Mouse (Mus musculus) embryonic stem cell, embryonic (primary cell): Measurements from ENCODE around the gene Glis3.

Source experiments
- CTCF ChIA-PET, 4 experiments: fragments of 300-600 bp in 2 of 4; fragments of 350-600 bp in 2 of 4; sonication (Branson Sonifier 250); formaldehyde crosslinking; loops; one replicate each; lab custom pipeline; 2022; ENCODE audit warnings: inconsistent platforms in 2 of 4; lab: Charles Lee
- POLR2A ChIA-PET, 4 experiments: fragments of 300-600 bp in 2 of 4; fragments of 350-600 bp in 2 of 4; sonication (Branson Sonifier 250); formaldehyde crosslinking; loops; one replicate each; lab custom pipeline; 2022; ENCODE audit warnings: antibody characterized with exemption in 4 of 4, inconsistent platforms in 1 of 4; lab: Charles Lee

Gene Glis3

DNA sequence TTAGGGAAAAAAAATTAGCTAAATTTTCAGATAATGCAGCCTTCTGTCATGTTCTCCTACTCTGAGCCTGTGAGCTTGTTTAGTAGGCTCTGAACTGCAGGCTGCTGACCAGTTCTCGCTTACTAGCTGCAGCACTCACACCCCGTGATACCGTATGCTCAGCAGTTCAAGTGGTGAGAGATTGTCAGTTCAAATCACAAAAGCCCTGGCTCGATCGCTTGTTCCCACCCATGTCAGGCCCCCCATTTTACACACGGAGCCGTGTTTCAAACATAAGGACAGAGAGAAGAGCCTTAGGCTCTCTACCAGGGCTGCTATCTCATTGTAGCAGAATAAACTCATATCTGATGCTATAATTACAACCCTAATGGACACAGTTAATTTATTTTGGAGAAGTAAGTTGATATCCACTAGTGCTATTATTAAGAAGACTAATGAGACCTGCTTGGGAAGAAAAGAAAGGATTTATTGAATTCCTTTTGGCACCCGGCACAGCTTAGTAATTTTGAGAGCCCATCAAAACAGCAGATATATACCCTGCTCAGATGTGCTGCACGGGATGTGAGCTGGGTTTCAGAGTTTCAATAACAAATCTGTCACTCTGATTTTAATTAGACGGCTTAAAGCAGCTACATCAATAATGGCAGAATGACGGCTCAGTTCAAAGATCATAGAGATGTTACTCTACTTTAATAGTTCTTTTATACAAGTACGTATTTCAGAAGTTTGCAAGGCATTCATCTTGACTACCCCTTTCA is 284.9 kb downstream of the Glis3 start:
- CTCF ChIA-PET = interaction anchor here in 1 of 4 experiments (1.3 kb wide), 1 partner anchor 29 kb away, joined by 6 read pairs; no protein-coding TSS in a partner anchor

DNA sequence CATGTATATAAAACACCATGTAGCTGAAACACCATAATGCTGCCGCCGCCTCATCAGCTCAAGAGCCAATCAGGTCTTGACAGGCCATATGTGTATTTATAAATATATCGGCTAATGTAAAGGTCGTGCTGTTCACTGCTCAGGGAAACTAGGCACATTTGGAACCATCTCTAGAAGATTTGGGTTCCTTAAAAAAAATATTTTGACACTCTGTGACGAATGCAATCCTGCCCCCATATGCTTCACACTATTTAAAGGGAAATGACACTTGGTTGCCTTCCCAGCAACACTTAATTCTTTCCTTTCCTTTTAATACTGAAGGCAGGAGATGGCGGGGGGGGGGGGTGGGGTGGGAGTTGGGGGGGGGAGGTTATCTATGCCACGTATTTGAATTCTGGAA is 286.1 kb downstream of the Glis3 start:
- POLR2A ChIA-PET = interaction anchor here in 1 of 4 experiments (1.2 kb wide), 1 partner anchor 10 kb away, joined by 3 read pairs; no protein-coding TSS in a partner anchor

More for the DNA sequence above, 284.9 kb downstream of the Glis3 start:
- POLR2A ChIA-PET = interaction anchor here in 1 of 4 experiments (0.5 kb wide), 1 partner anchor 384 kb away, joined by 3 read pairs; no protein-coding TSS in a partner anchor

GRCm38 (mm10) chr19:28392838-28393237 is 287.0 kb downstream of the Glis3 start:
- CTCF ChIA-PET = interaction anchor here in 1 of 4 experiments (0.6 kb wide), 2 partner anchors 138 to 365 kb away, joined by 3 read pairs; no protein-coding TSS in a partner anchor
- POLR2A ChIA-PET = interaction anchor here in 1 of 4 experiments (1.2 kb wide), 1 partner anchor 9 kb away, joined by 3 read pairs; no protein-coding TSS in a partner anchor

More for the DNA sequence above, 286.1 kb downstream of the Glis3 start:
- CTCF ChIA-PET = interaction anchor here in 1 of 4 experiments (0.7 kb wide), 1 partner anchor 28 kb away, joined by 4 read pairs; no protein-coding TSS in a partner anchor

DNA sequence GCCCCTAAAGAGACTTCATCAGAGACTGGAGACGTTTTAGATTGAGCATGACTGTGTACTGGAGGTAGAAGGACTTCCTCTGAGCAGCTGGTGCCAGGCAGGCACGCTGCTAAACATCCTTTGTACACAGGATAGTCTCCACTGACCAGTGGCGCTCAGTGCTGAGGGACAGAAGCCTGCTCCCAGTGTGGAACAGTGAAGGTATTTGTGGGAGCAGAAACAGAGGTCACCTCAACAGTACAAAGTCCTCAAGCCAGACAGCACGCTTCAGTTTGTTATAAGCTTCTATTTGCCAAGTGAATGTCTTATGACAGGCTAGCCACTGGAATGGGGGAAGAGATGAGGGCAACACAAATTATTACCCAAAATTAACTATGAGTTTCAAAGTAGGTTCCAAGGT is 289.0 kb downstream of the Glis3 start:
- ChIA-PET CTCF (no interaction called here), POLR2A (no interaction called here)

GRCm38 (mm10) chr19:28389146-28389545 is 290.7 kb downstream of the Glis3 start:
- ChIA-PET POLR2A (interaction anchor here in 1 of 4 experiments (1.0 kb wide), 1 partner anchor 378 kb away, joined by 7 read pairs; no protein-coding TSS in a partner anchor), CTCF (no interaction called here)

- CTCF ChIA-PET = no interaction called here
Observed at GRCm38 (mm10) chr19:28383425-28383824, 296.5 kb downstream of the Glis3 start.

GRCm38 (mm10) chr19:28382168-28382911 is 297.5 kb downstream of the Glis3 start:
- POLR2A ChIA-PET = interaction anchor here in 1 of 4 experiments (0.7 kb wide), 1 partner anchor 337 kb away, joined by 4 read pairs; no protein-coding TSS in a partner anchor
- CTCF ChIA-PET = no interaction called here

More at GRCm38 (mm10) chr19:28383425-28383824, 296.5 kb downstream of the Glis3 start:
- POLR2A ChIA-PET = interaction anchor here in 1 of 4 experiments (0.8 kb wide), 1 partner anchor 10 kb away, joined by 3 read pairs; no protein-coding TSS in a partner anchor

GRCm38 (mm10) chr19:28381441-28381840 is 298.4 kb downstream of the Glis3 start:
- POLR2A ChIA-PET = no interaction called here
- CTCF ChIA-PET = no interaction called here

DNA sequence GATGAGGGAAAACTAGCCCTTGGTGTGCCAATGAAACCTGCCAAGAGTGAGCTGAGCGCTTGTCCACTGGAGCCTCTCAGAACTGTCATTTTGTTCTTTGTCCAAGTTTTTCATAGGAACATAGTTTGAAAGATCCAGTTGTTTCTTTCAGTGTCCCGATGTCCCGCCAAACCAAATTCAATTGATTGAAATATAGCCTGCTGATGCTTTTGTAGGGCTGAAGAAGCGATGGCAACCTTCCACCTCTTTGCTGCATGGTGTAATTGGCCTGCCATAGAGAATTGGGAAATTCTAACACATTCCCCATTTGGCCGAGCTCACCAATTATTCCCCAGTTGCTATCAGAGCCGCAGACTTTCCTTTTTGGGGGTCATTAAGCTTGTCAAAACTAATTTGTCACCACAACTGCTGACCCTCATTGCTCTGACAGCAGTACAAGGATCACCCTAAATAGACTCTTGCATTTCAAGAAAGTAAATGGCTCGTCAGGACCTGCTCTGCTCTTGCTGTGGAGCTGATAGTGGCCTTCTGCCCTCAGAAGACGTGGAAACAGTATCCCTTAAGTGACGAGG is 299.1 kb downstream of the Glis3 start:
- ChIA-PET POLR2A (no interaction called here), CTCF (no interaction called here)

- ChIA-PET CTCF (interaction anchor here in 1 of 4 experiments (0.6 kb wide), 1 partner anchor 381 kb away, joined by 3 read pairs; no protein-coding TSS in a partner anchor), POLR2A (no interaction called here)
Observed at GRCm38 (mm10) chr19:28377788-28378295, 302.0 kb downstream of the Glis3 start.

GRCm38 (mm10) chr19:28376401-28376800 is 303.5 kb downstream of the Glis3 start:
- ChIA-PET CTCF (no interaction called here), POLR2A (interaction anchor here in 1 of 4 experiments (0.6 kb wide), 1 partner anchor 11 kb away, joined by 3 read pairs; no protein-coding TSS in a partner anchor)

- POLR2A ChIA-PET = interaction anchor here in 1 of 4 experiments (0.9 kb wide), 1 partner anchor 13 kb away, joined by 3 read pairs; no protein-coding TSS in a partner anchor
- CTCF ChIA-PET = no interaction called here
Observed at GRCm38 (mm10) chr19:28375746-28376145, 304.1 kb downstream of the Glis3 start.

GRCm38 (mm10) chr19:28374524-28374923 is 305.4 kb downstream of the Glis3 start:
- CTCF ChIA-PET = interaction anchor here in 1 of 4 experiments (0.8 kb wide), 1 partner anchor 9 kb away, joined by 6 read pairs; no protein-coding TSS in a partner anchor
- POLR2A ChIA-PET = no interaction called here

DNA sequence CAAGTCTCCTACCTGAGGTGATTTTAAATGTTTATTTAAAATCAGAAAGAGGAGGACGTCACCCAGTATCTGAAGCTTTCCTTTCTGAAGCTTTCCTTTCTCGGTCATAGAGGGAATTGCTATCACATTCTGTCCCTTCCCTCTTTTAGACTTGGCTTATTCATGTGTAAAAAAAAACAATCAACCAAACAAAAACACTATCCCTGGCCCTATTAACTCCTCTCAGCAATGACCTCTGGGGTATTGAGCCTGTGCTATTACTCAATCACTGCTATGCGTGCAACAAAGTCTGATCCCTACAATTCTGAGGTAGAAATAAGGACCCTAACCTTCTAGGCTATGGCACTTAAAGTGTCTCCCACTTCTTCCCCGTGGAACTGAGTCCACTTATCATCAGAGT is 311.7 kb downstream of the Glis3 start:
- ChIA-PET POLR2A (interaction anchor here in 1 of 4 experiments (0.5 to 0.6 kb wide), 2 partner anchors 437 to 1161 kb away, joined by 3 to 4 read pairs; no protein-coding TSS in a partner anchor), CTCF (interaction anchor here in 1 of 4 experiments (0.6 kb wide), 1 partner anchor 932 kb away, joined by 4 read pairs; no protein-coding TSS in a partner anchor)

- ChIA-PET POLR2A (interaction anchor here in 1 of 4 experiments (0.8 kb wide), 1 partner anchor 382 kb away, joined by 3 read pairs; no protein-coding TSS in a partner anchor), CTCF (no interaction called here)
Observed at GRCm38 (mm10) chr19:28367274-28367673, 312.6 kb downstream of the Glis3 start.

DNA sequence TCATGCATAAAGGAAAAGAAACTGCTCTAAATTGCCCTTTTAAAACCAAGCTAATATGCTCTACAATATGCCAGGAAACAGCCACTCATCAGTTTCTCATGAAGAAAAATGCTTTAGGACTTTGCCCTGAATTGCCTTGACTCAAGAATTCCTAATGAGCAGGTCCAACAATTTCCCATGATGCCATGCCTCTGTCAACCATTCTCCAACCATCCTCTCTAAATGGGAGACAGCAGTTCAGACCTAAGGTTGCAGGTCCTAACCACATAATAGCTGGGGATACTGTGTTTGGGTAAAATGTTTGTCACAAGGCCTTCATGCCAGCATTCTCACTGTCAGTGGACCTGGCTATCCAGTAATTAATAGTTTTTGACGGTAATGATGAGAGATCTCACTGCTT is 313.1 kb downstream of the Glis3 start:
- POLR2A ChIA-PET = interaction anchor here in 1 of 4 experiments (0.6 kb wide), 1 partner anchor 22 kb away, joined by 3 read pairs; no protein-coding TSS in a partner anchor
- CTCF ChIA-PET = interaction anchor here in 2 of 4 experiments (1.1 to 1.6 kb wide), 3 partner anchors 11 to 68 kb away, joined by 4 to 6 read pairs (median 4); no protein-coding TSS in a partner anchor

- ChIA-PET POLR2A (interaction anchor here in 2 of 4 experiments (0.6 kb wide), 2 partner anchors 11 to 1565 kb away, joined by 3 read pairs; no protein-coding TSS in a partner anchor), CTCF (interaction anchor here (0.5 to 1.6 kb wide), 29 partner anchors 9 to 1521 kb away, joined by 3 to 8 read pairs (median 4); no protein-coding TSS in a partner anchor)
Observed at GRCm38 (mm10) chr19:28365897-28366296, 314.0 kb downstream of the Glis3 start.

DNA sequence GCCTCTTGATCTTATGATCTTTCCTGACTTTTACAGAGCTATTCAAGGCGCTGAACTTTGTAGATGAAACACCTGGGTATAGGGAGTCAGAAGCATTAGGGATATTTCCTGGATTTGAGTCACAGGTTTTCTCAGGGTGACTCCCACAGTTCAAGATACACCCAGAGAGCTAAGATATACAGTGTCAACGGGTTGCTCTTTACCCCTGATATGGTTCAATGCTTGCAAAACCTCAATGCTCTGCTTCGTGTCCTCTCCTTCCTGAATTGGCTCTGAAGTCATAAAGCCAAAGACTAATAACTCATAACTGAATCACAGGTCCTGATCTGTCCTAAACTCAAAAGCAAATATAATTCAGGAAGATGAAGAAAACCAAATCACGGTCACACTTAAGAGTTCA is 319.0 kb downstream of the Glis3 start:
- POLR2A ChIA-PET = no interaction called here
- CTCF ChIA-PET = interaction anchor here in 1 of 4 experiments (0.6 kb wide), 1 partner anchor 678 kb away, joined by 7 read pairs; no protein-coding TSS in a partner anchor
